Mouse (Mus musculus): ENCODE measurements around the gene Plxna2. TPM values are rescaled to one million over a fixed set of nuclear protein-coding genes. Genes with fewer than 3 reads are reported as not detected.

The Plxna2 gene
- polyA plus RNA-seq, 2 experiments = 11.0 to 11.9 TPM

DNA sequence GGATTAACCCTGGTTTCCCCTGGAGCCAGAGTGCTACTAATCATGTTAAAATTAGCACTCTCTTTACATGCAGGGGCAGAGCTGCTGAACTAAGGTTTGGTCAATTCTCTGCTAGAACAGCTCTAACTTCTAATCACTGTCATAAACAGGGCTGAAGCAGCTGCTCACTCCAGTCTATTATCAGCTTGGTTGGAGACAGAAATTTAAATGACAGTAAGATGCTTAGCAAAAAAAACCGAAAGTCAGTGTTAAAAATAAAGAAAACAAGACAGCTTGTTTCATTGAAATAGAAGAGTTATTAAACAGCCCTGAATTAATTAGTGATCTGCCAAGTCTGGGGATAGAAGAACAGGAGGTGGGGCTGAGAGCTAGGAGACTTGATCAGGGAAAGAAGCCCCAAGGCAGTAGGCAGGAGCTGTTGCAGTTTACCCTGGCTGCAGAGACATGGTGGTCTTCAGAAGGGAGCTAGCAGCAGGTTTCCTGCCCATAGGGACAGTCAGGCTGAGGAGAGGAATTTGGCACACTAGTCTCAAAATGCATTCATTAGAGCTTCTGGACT is 12.6 kb downstream of the Plxna2 start:
- TF ChIP-seq POLR2A (IDR thresholded peaks at IDR 0.05; ENCODE audit: borderline replicate concordance, extremely low read depth, insufficient read depth, insufficient read length) = no peak
- Histone ChIP-seq H3K27ac (replicated peaks; ENCODE audit: low read depth, low read length) (no peak overlapping the region), H3K4me3 (replicated peaks; ENCODE audit: low read length) (no peak overlapping the region), H3K4me1 (ENCODE audit: control insufficient read depth, insufficient read depth, low read length) (peaks cover 5% of the 10 kb centered on the region; the same call in 1 of the 2 replicates), H3K9ac (ENCODE audit: low read depth, low read length, severe bottlenecking) (no peak overlapping the region), H3K36me3 (ENCODE audit: control insufficient read depth, insufficient read depth, low read length) (no peaks in the 10 kb centered on the region), H3K9me3 (ENCODE audit: control insufficient read depth, low read length) (no peaks in the 10 kb centered on the region), H3K27me3 (ENCODE audit: control insufficient read depth, insufficient read depth, low read length) (no peaks in the 10 kb centered on the region), H3K4me2 (replicated peaks; ENCODE audit: low read depth, low read length, severe bottlenecking) (no peak overlapping the region)
- WGBS = 27% methylated on average over 1 of the region's 1 CpGs
- no peak for DNase-seq (ENCODE audit: low spot score)
- ATAC-seq (ENCODE audit: low FRiP score, low read depth) = no peak

DNA sequence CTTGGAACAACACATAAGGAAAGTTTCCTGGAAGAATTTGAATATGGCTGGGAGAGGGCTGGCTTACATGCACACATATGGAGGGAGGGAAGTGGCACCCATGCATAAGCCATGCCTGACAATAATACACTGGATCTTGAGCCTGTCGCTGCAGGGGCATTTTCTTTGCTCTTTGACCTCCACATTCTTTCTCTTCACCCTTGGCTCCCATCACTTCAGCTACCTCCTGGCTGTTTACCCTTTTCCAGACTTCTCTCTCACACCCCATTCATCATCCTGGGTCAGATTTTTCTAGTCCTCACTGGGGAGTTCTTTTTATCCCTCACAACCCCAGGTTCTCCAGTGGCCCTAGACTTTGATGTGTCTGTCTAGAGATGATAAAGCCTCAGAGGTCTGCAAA is 13.6 kb downstream of the Plxna2 start:
- H3K9ac ChIP-seq (ENCODE audit: low read depth, low read length, severe bottlenecking) = no peak overlapping the region
- H3K27ac ChIP-seq (replicated peaks; ENCODE audit: low read depth, low read length) = no peak overlapping the region

DNA sequence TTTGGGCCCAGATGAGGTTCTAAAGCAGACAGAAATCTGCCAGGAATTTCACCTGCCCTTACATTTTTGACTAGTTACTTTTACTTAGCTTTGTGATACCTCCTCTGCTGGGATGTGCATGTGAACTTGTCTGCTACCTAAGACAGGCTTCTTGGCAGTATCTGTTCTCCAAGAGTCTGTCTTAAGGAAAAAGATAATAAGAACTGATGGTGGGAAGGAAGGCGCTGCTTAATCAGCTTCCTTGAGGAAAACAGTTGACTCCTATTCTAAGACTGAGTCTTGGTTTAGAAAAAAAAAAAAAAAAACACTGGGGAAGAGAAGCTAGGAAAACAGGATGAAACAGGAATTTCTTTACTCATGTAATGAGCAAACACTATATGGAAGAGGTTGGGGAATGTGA is 14.0 kb downstream of the Plxna2 start:
- Histone ChIP-seq H3K4me1 (ENCODE audit: control insufficient read depth, insufficient read depth, low read length) (peaks cover 5% of the 10 kb centered on the region; the same call in 1 of the 2 replicates), H3K4me2 (replicated peaks; ENCODE audit: low read depth, low read length, severe bottlenecking) (no peak overlapping the region), H3K36me3 (ENCODE audit: control insufficient read depth, insufficient read depth, low read length) (no peaks in the 10 kb centered on the region), H3K4me3 (replicated peaks; ENCODE audit: low read length) (no peak overlapping the region), H3K9me3 (ENCODE audit: control insufficient read depth, low read length) (no peaks in the 10 kb centered on the region), H3K27me3 (ENCODE audit: control insufficient read depth, insufficient read depth, low read length) (no peaks in the 10 kb centered on the region), H3K27ac (replicated peaks; ENCODE audit: low read depth, low read length) (no peak overlapping the region), H3K9ac (ENCODE audit: low read depth, low read length, severe bottlenecking) (no peak overlapping the region)
- WGBS = 83% methylated on average over 1 of the region's 1 CpGs
- ATAC-seq (ENCODE audit: low FRiP score, low read depth) (no peak), DNase-seq (ENCODE audit: low spot score) (no peak)
- TF ChIP-seq POLR2A (IDR thresholded peaks at IDR 0.05; ENCODE audit: borderline replicate concordance, extremely low read depth, insufficient read depth, insufficient read length) = no peak

More for the DNA sequence above, 13.6 kb downstream of the Plxna2 start:
- ATAC-seq (ENCODE audit: low FRiP score, low read depth) (no peak), DNase-seq (ENCODE audit: low spot score) (no peak)
- H3K4me3 ChIP-seq (replicated peaks; ENCODE audit: low read length) = no peak overlapping the region
- H3K9me3 ChIP-seq (ENCODE audit: control insufficient read depth, low read length) = no peaks in the 10 kb centered on the region
- WGBS = 18% methylated on average over 1 of the region's 1 CpGs
- H3K4me2 ChIP-seq (replicated peaks; ENCODE audit: low read depth, low read length, severe bottlenecking) = no peak overlapping the region
- no peaks in the 10 kb centered on the region for H3K36me3 ChIP-seq (ENCODE audit: control insufficient read depth, insufficient read depth, low read length)
- H3K4me1 ChIP-seq (ENCODE audit: control insufficient read depth, insufficient read depth, low read length) = peaks cover 5% of the 10 kb centered on the region; the same call in 1 of the 2 replicates
- no peaks in the 10 kb centered on the region for H3K27me3 ChIP-seq (ENCODE audit: control insufficient read depth, insufficient read depth, low read length)
- no peak for TF ChIP-seq POLR2A (IDR thresholded peaks at IDR 0.05; ENCODE audit: borderline replicate concordance, extremely low read depth, insufficient read depth, insufficient read length)

DNA sequence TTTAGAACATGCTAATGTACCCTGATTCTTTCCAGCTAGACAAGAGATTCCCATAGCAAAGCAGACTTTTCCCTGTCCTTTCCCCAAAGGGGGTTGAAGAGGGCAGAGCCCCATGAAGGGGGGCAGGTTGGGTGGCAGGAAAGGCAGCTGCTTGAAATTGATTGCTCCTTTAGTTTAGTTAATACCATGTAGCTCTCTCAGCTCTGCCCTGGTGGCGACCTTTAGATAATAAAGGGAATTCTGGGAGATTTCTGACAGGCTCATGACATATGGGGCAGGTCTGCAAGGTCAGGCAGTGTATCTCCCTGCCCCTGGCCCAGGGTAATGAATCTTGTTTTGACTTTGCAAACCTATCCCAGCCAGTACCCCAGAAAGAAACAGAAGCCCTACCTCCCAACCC is 17.4 kb downstream of the Plxna2 start:
- no peaks in the 10 kb centered on the region for H3K27me3 ChIP-seq (ENCODE audit: control insufficient read depth, insufficient read depth, low read length)
- H3K36me3 ChIP-seq (ENCODE audit: control insufficient read depth, insufficient read depth, low read length) = no peaks in the 10 kb centered on the region
- no peaks in the 10 kb centered on the region; the same call in 1 of the 2 replicates for H3K4me1 ChIP-seq (ENCODE audit: control insufficient read depth, insufficient read depth, low read length)
- no peak for DNase-seq (ENCODE audit: low spot score)
- ATAC-seq (ENCODE audit: low FRiP score, low read depth) = no peak
- TF ChIP-seq POLR2A (IDR thresholded peaks at IDR 0.05; ENCODE audit: borderline replicate concordance, extremely low read depth, insufficient read depth, insufficient read length) = no peak
- H3K9me3 ChIP-seq (ENCODE audit: control insufficient read depth, low read length) = no peaks in the 10 kb centered on the region
- H3K4me2 ChIP-seq (replicated peaks; ENCODE audit: low read depth, low read length, severe bottlenecking) = no peak overlapping the region
- H3K27ac ChIP-seq (replicated peaks; ENCODE audit: low read depth, low read length) = no peak overlapping the region
- WGBS = 14% methylated on average over 1 of the region's 1 CpGs
- no peak overlapping the region for H3K4me3 ChIP-seq (replicated peaks; ENCODE audit: low read length)
- no peak overlapping the region for H3K9ac ChIP-seq (ENCODE audit: low read depth, low read length, severe bottlenecking)

DNA sequence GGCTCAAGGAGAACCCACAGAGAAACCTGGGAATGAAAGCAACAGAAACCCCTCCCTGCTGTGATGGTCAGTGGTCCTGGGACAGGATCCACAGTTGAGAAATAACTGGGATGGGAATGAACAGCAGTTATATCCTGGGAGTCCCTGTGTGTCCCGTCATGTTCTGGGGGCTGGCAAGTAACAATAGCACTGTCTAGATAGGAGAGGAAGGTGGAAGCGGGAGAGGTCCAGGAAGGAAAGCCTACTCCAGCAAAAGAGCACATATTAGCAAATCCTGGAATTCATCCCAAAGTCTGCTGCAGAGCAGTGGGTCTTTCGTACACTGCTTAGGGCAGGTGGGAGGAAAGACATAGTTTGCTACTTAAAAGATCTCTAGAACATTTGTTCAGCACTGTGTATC is 17.9 kb downstream of the Plxna2 start:
- 57% methylated on average over 3 of the region's 3 CpGs for WGBS
- TF ChIP-seq POLR2A (IDR thresholded peaks at IDR 0.05; ENCODE audit: borderline replicate concordance, extremely low read depth, insufficient read depth, insufficient read length) = no peak
- H3K4me2 ChIP-seq (replicated peaks; ENCODE audit: low read depth, low read length, severe bottlenecking) = no peak overlapping the region
- H3K9me3 ChIP-seq (ENCODE audit: control insufficient read depth, low read length) = no peaks in the 10 kb centered on the region
- no peaks in the 10 kb centered on the region for H3K27me3 ChIP-seq (ENCODE audit: control insufficient read depth, insufficient read depth, low read length)
- DNase-seq (ENCODE audit: low spot score) (no peak), ATAC-seq (ENCODE audit: low FRiP score, low read depth) (no peak)
- no peak overlapping the region for H3K4me3 ChIP-seq (replicated peaks; ENCODE audit: low read length)
- no peaks in the 10 kb centered on the region for H3K36me3 ChIP-seq (ENCODE audit: control insufficient read depth, insufficient read depth, low read length)
- H3K9ac ChIP-seq (ENCODE audit: low read depth, low read length, severe bottlenecking) = no peak overlapping the region
- H3K27ac ChIP-seq (replicated peaks; ENCODE audit: low read depth, low read length) = no peak overlapping the region
- no peaks in the 10 kb centered on the region for H3K4me1 ChIP-seq (ENCODE audit: control insufficient read depth, insufficient read depth, low read length)
